Mouse (Mus musculus): ENCODE data around the gene Mdp1. TPM values are rescaled to one million over a fixed set of nuclear protein-coding genes. Genes with fewer than 3 reads are reported as not detected.

Mdp1 gene
- total RNA-seq (2023) = 10 to 100 TPM; 32.1 to 40.0 TPM

DNA sequence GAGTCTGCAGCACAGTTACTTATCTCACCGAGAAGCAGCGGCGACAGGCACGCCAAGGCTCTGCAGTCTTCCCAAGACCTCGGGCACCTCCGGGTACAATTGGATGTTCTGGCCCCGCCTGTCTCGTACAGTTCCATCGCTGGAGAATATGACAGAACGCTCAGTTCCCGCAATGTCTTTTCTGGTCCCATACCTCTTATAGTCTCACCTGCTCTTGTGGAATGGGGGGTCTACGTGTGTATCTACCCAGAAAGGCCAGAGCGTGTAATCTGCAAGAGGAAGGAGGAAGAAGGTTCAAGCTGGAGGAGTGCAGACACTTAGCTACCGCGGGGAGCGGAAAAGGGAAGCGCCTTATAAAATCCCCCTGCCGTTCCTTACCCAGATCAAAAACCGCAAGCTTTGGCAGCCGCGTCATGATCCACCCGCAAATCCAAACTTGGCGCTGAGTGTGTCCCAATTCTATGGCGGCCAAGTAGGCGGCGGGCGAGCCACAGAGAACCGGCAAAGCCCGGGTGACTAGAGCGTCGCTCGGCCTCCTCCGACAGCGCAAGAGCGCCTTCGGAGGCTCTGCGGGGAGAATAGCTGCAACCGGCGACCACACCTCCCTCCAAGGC is at the start of gene Mdp1:
Mdp1 (minus strand) TSS at position 549 of the 614 bp plus-strand sequence.

DNA sequence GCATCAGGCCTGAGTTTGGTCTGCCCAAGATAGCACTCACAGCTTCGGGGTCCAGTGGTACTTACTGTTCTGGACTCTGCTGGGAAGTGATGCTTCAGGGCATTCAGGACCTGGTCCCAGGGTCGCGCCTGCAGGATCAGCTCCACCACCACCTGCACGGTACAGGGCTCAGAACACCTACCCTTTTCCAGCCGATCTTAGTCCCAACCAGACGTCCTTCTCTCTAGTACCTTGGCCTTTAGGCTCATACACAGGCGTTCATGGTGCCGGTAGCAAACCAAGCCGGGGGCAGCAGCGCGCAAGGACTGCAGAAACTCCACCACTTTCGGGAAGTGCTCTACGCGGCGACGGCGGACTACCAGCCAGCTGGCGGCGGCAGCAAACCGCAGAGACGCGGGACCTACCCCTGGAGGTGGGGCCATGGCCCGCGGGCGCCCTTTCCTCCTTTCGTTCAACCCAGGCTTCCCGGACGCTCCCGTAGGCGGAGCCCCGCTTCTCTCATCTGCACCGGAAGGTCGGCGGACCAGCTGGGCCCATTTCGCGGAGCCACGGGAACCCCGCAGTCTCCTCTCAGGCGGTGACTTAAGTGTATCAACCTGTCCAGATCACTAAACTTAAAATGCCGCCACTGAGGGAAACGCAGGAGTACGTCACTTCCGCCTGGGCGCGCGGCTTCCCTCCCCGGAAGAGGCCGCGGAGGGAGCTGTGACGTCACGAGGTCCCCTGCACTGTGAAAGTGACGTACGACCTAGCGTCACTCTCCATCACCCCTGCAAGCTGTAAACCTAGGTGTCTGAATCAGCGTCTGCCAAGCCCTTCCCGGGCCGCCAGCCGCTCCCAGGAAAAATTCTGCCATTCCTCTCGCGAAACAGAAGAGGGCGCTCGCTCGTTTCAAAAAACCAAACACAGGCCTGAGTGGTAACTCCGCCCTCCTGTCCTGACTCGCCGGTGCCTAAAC is 21.1 kb upstream of the Mdp1 start, which contains the start of gene Tinf2:
Tinf2 (minus strand) TSS at position 661 of the 958 bp plus-strand sequence.

DNA sequence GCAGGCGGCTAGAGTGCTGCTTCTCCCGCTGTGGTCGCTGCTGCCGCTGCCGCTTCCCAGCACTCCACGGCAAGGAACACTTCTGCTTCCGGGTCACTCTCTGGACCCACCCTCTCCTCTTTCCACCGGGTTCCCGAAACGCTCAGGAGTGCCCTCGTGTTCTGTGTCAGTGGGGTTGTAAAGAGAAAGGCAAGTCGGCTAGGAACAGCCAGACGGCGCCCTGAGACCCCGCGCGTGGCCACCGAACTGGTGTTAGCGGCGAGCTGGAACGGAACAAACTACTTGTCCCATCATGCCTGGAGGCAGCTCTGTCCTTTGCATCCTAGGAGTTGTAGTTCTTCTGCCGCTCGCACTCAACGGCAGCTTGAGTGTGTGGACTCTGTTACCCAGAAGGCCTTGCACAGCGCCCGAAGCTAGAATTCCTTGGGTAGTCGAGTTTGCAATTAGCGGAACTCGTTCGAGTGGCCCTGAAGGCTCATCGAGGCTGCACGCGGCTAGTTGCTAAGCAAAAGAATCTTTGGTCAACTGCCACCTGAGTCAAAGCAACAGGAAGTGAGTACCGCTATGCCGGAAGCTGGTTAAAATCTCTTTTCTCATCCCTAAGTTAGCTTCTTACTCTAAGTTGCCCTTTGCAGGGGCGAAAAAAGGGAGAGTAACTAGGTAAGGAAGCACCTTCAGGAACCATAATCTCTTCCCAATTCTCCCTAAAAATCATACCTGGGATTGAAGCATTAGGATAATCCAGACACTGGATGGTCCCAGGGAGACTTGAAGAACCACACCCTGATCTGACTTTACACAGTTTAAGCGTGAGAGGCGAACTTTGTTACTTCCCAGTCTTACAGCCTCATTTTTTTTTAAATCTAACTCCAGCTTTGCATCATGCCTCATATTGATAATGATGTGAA is 11.8 kb upstream of the Mdp1 start, which contains the start of the genes Gmpr2 and Nedd8:
Gmpr2 (plus strand) TSS at position 109 of the 908 bp plus-strand sequence.
Nedd8 (minus strand) TSS at position 292 of the 908 bp plus-strand sequence.

DNA sequence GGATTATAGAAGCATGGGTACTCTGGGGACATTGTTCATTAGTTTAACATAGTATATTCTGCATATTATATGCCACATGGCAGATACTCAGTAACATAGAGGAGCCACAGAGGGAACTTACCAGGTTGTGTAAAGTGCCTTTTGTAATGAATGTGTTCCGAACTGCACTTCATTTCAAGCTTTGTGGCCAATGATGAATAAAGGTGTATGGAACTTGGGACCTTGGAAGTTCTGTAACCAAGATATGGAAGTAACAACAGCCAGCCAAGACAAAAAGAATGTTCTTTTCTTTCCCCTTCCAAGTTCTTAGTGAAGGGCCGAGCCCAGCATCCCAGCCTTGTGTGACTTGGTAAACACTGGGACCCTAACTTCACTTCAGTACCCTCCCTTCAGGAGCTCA is 10.4 kb downstream of the Mdp1 start, which contains the start of gene Tssk4:
Tssk4 (plus strand) TSS at position 301 of the 400 bp plus-strand sequence.

DNA sequence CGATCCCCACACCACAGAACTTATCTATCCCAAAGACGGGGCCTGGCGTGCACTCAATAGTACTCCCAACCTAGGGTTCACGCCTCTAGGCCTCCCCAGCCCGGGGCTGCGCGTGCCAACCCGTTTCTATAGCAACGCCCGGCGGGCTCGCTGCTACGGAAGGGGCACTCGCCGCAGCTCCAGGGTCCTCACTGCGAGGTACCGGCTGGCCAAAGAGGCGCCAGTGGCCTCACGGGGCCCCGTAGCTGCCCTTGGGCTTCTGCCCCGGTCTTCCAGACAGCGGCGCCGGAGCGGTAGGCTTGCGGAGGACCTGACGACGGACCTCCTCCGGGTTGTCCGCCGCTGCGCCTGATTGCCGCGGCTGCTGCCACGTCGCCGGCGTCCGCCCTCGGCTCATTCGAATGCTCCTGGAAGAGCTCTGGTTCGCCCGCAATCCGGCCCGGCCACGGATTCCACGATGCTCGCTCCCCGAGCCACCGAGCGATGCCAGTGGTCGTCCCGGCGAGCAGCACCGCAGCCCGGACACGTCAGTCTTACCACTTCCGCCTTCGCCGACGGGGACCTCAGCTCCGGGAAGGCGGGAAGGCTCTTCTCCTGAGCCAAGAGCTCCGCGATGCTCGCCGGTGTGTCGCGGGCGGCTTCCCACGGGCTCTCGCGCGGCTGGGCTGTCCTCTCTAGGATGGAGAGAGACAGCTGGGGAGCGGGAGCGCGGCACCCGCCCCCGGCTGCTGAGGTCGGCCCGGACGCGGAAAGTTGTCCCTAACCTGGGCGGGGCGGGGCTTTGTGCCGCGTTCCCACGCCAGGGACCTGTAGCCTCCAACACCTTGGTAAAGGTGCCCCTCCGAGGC is 17.0 kb downstream of the Mdp1 start, which contains the start of gene Tm9sf1:
Tm9sf1 (minus strand) TSS at position 747 of the 848 bp plus-strand sequence.

DNA sequence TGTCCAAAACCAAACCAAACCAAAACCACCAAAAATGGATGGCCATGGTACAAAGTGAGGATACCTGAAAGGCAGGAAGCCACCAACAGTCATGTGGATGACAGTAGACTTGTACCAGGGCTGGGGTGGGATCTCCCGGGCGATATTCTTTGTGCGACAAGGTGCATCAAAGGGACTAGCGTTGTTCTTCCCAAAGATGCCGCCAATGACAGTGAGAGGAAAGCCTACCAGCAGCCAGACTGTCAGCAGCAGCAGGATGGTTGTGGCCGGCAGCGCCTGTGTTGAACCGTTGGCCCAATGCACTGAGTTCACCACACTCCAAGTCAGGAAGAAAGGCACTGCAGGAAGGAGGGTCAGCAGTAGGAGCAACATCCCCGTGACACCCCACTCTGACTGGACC is 22.5 kb downstream of the Mdp1 start, which contains the start of gene Gm49378:
Gm49378 (minus strand) TSS at position 101 of the 400 bp plus-strand sequence.

DNA sequence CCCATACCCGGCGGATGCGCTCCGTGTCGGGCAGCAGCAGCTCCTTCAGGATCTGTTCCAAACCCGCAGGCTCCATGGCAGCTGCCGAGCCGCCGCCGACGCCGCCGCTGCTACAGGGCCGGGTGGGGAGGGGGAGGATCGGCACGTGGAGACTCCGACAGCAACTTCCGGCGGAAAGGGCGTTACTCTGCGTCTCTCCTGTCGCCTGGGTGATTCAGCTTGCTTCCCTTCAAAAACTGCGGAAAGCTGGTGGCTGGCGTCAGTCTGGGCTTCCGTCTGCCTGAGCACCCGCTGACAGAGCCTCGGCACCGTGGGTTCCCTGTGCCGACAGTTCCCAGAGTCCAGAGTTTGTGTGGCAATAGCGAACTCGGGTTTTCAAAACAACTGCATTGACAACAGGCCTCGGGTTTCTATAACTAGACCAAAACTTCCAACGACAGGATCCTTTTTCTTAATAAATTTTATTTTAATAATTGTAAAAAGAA is 24.7 kb downstream of the Mdp1 start, which contains the start of gene Ipo4:
Ipo4 (minus strand) TSS at position 435 of the 485 bp plus-strand sequence.

DNA sequence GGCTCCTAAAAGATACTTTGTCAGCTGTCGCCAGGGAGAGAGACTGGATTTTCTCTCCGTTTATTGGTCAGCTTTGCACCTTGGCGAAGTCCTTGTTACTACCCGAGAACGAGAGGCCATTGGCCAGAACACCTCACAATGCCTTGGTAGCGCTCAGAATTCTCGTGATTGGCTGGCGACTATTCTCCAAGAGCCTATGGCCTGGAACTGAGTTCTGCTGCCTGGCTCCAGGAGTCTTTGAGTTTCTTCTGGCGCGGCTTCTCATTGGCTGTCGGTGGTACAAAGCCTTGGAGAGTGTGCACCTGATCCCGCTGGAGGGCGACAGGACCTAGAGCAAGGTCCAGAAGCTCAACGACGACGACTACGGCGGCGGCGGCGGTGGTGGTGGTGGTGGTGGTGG is 42.5 kb downstream of the Mdp1 start, which contains the start of gene Rec8:
Rec8 (plus strand) TSS at position 216 of the 400 bp plus-strand sequence.

Other genes with a start within 250 kb of the Mdp1 start
- gene Dhrs4, start 181.8 kb downstream of the Mdp1 start, total RNA-seq (2023) = 10 to 100 TPM; 31.1 to 38.8 TPM
- gene Carmil3, start 169.9 kb downstream of the Mdp1 start, total RNA-seq (2023) = under 1 TPM; 0.26 to 0.58 TPM
- gene Cpne6, start 150.1 kb downstream of the Mdp1 start, total RNA-seq (2023) = not detected
- gene Nrl, start 135.5 kb downstream of the Mdp1 start, total RNA-seq (2023) = not detected
- gene Pck2, start 120.2 kb downstream of the Mdp1 start, total RNA-seq (2023) = 10 to 100 TPM; 25.6 to 25.8 TPM
- gene Dcaf11, start 100.5 kb downstream of the Mdp1 start, total RNA-seq (2023) = 10 to 100 TPM; 69.5 to 86.4 TPM
- 1 to 10 TPM; 5.8 to 7.1 TPM for gene A730061H03Rik, start 100.1 kb downstream of the Mdp1 start, total RNA-seq (2023)
- not detected for gene Fitm1, start 84.9 kb downstream of the Mdp1 start, total RNA-seq (2023)
- gene Psme1, start 82.4 kb downstream of the Mdp1 start, total RNA-seq (2023) = 100 to 1,000 TPM; 242 to 257 TPM
- gene Emc9, start 75.2 kb downstream of the Mdp1 start, total RNA-seq (2023) = 10 to 100 TPM in 1 of 2 experiments, 1 to 10 TPM in 1; 7.3 to 11.2 TPM
- gene Psme2, start 69.4 kb downstream of the Mdp1 start, total RNA-seq (2023) = 100 to 1,000 TPM; 340 to 355 TPM
- 10 to 100 TPM; 72.7 to 87.7 TPM for gene Rnf31, start 68.8 kb downstream of the Mdp1 start, total RNA-seq (2023)
- 100 to 1,000 TPM; 103 to 113 TPM for gene Irf9, start 56.9 kb downstream of the Mdp1 start, total RNA-seq (2023)
- gene Rec8, start 42.5 kb downstream of the Mdp1 start, total RNA-seq (2023) = not detected
- 10 to 100 TPM; 27.8 to 33.7 TPM for gene Ipo4, start 24.6 kb downstream of the Mdp1 start, total RNA-seq (2023)
- gene Gm49378, start 22.6 kb downstream of the Mdp1 start, total RNA-seq (2023) = 1 to 10 TPM; 2.0 to 3.1 TPM
- 10 to 100 TPM; 43.7 to 44.6 TPM for gene Tm9sf1, start 16.7 kb downstream of the Mdp1 start, total RNA-seq (2023)
- 1 to 10 TPM; 2.0 to 2.1 TPM for gene Tssk4, start 10.3 kb downstream of the Mdp1 start, total RNA-seq (2023)
- gene Gmpr2, start 11.4 kb upstream of the Mdp1 start, total RNA-seq (2023) = 10 to 100 TPM; 26.1 to 29.0 TPM
- gene Nedd8, start 11.6 kb upstream of the Mdp1 start, total RNA-seq (2023) = 100 to 1,000 TPM; 227 to 260 TPM
- gene Tinf2, start 21.3 kb upstream of the Mdp1 start, total RNA-seq (2023) = 10 to 100 TPM; 64.2 to 64.6 TPM
- gene Tgm1, start 53.4 kb upstream of the Mdp1 start, total RNA-seq (2023) = 10 to 100 TPM; 12.0 to 21.3 TPM
- gene Rabggta, start 61.8 kb upstream of the Mdp1 start, total RNA-seq (2023) = 10 to 100 TPM; 45.5 to 46.2 TPM
- gene Dhrs1, start 85.2 kb upstream of the Mdp1 start, total RNA-seq (2023) = 10 to 100 TPM; 61.5 to 82.7 TPM
- 10 to 100 TPM; 19.2 to 28.9 TPM for gene Nop9, start 85.2 kb upstream of the Mdp1 start, total RNA-seq (2023)
- under 1 TPM in 1 of 2 experiments, not detected in 1; 0.42 TPM for gene Cideb, start 98.0 kb upstream of the Mdp1 start, total RNA-seq (2023)
- under 1 TPM; 0.46 to 0.63 TPM for gene Ltb4r2, start 100.9 kb upstream of the Mdp1 start, total RNA-seq (2023)
- gene Ltb4r1, start 105.5 kb upstream of the Mdp1 start, total RNA-seq (2023) = 10 to 100 TPM; 57.1 to 61.8 TPM
- 1 to 10 TPM; 5.0 to 7.3 TPM for gene Adcy4, start 123.6 kb upstream of the Mdp1 start, total RNA-seq (2023)
- gene Ripk3, start 128.4 kb upstream of the Mdp1 start, total RNA-seq (2023) = 100 to 1,000 TPM; 113 to 122 TPM
- gene Nfatc4, start 162.6 kb upstream of the Mdp1 start, total RNA-seq (2023) = not detected
- 1 to 10 TPM; 5.9 to 8.2 TPM for gene Nynrin, start 193.5 kb upstream of the Mdp1 start, total RNA-seq (2023)
- under 1 TPM in 1 of 2 experiments, not detected in 1; 0.09 TPM for gene Cbln3, start 223.9 kb upstream of the Mdp1 start, total RNA-seq (2023)
- gene Khnyn, start 224.4 kb upstream of the Mdp1 start, total RNA-seq (2023) = 10 to 100 TPM; 51.6 to 59.0 TPM
- under 1 TPM; 0.88 to 0.97 TPM for gene Sdr39u1, start 239.8 kb upstream of the Mdp1 start, total RNA-seq (2023)

Measured in monocyte, adult 59 days (primary cell).